Mouse (Mus musculus) heart, embryonic 16.5 days (tissue): ENCODE measurements at regions not wholly inside any gene's neighbourhood (a gene's known extent, or its start where the extent isn't known, plus 50 kb on each side); places are given as distances from the start of the nearest gene placed in this dataset.

Source experiments
- ATAC-seq: fragments of 200-750 bp; cut with Nextera tagmentation; replicated peaks from 2 replicates; pipeline ENCODE4 v1.8.0; 2017; ENCODE audit warnings: moderate number of reproducible peaks; ENCODE audit not compliant: insufficient read depth, low FRiP score; ENCODE audit errors: extremely low read depth
- H3K27ac ChIP-seq: fragments of 300-500 bp; sonication (generic); 2 replicates; pipeline ENCODE4 v1.5.1; 2014; ENCODE audit warnings: mild to moderate bottlenecking, low read length, control low read depth, moderate library complexity
- H3K27me3 ChIP-seq: fragments of 300-500 bp; sonication (generic); 2 replicates; pipeline ENCODE4 v1.6.1; 2014; ENCODE audit warnings: low read length, mixed read lengths; ENCODE audit not compliant: control insufficient read depth, insufficient read depth
- H3K36me3 ChIP-seq: fragments of 300-500 bp; sonication (generic); 2 replicates; pipeline ENCODE4 v1.6.1; 2014; ENCODE audit not compliant: control insufficient read depth, insufficient read depth
- H3K4me1 ChIP-seq: fragments of 300-500 bp; sonication (generic); 2 replicates; pipeline ENCODE4 v1.6.1; 2014; ENCODE audit warnings: low read length, mixed read lengths; ENCODE audit not compliant: control insufficient read depth, insufficient read depth
- H3K4me2 ChIP-seq: fragments of 300-500 bp; sonication (generic); 2 replicates; pipeline ENCODE4 v1.6.1; 2014; ENCODE audit warnings: low read depth, mild to moderate bottlenecking, control low read depth, low read length
- H3K4me3 ChIP-seq: fragments of 300-500 bp; sonication (generic); 2 replicates; pipeline ENCODE4 v1.5.1; 2014; ENCODE audit warnings: mild to moderate bottlenecking, control low read depth, low read length
- H3K9ac ChIP-seq: fragments of 300-500 bp; sonication (generic); 2 replicates; pipeline ENCODE4 v1.6.1; 2014; ENCODE audit warnings: low read length, control low read depth
- H3K9me3 ChIP-seq: fragments of 300-500 bp; sonication (generic); replicated peaks from 2 replicates; pipeline ENCODE4 v1.6.1; 2016; ENCODE audit warnings: low read length; ENCODE audit not compliant: control insufficient read depth
- WGBS: fragments of 180-500 bp; shearing (Covaris S2); extraction: QIAGEN DNeasy Blood & Tissue Kit; methylation state at CpG from one replicate; pipeline ENCODE4 v1.1.7; 2014; 5-methylcytosine and 5-hydroxymethylcytosine counted together

GRCm38 (mm10) chr13:37599679-37600078, 178.5 kb upstream of the Rreb1 start:
- Histone ChIP-seq H3K27ac (no peak overlapping the region), H3K36me3 (no peaks in the 10 kb centered on the region), H3K9ac (no peak overlapping the region), H3K9me3 (no peaks in the 10 kb centered on the region), H3K4me1 (peaks cover 34% of the 10 kb centered on the region), H3K27me3 (no peaks in the 10 kb centered on the region), H3K4me2 (no peak overlapping the region), H3K4me3 (no peak overlapping the region)
- no peak for ATAC-seq
- WGBS = 93% methylated on average over 1 of the region's 1 CpGs

GRCm38 (mm10) chr13:37600172-37600571, 178.0 kb upstream of the Rreb1 start:
- H3K9me3 ChIP-seq = no peaks in the 10 kb centered on the region
- WGBS = 88% methylated on average over 9 of the region's 9 CpGs
- H3K4me1 ChIP-seq = peaks cover 34% of the 10 kb centered on the region
- H3K4me3 ChIP-seq = no peak overlapping the region
- ATAC-seq = no peak
- H3K4me2 ChIP-seq = no peak overlapping the region
- no peaks in the 10 kb centered on the region for H3K27me3 ChIP-seq
- no peak overlapping the region for H3K9ac ChIP-seq
- no peak overlapping the region for H3K27ac ChIP-seq
- no peaks in the 10 kb centered on the region for H3K36me3 ChIP-seq

- Histone ChIP-seq H3K4me2 (no peak overlapping the region), H3K27me3 (no peaks in the 10 kb centered on the region), H3K36me3 (no peaks in the 10 kb centered on the region), H3K27ac (no peak overlapping the region), H3K4me1 (peaks cover 34% of the 10 kb centered on the region), H3K9me3 (no peaks in the 10 kb centered on the region), H3K4me3 (no peak overlapping the region), H3K9ac (no peak overlapping the region)
- ATAC-seq = no peak
- whole genome bisulfite sequencing = 62% methylated on average over 7 of the region's 7 CpGs
Measured at GRCm38 (mm10) chr13:37601068-37601467, 177.1 kb upstream of the Rreb1 start.

GRCm38 (mm10) chr13:37602256-37602655, 175.9 kb upstream of the Rreb1 start:
- Histone ChIP-seq H3K9ac (no peak overlapping the region), H3K27me3 (no peaks in the 10 kb centered on the region), H3K9me3 (no peaks in the 10 kb centered on the region), H3K36me3 (no peaks in the 10 kb centered on the region), H3K4me1 (peaks cover 34% of the 10 kb centered on the region), H3K27ac (peak overlapping the region; percentile 84), H3K4me2 (peak overlapping the region; percentile 1; the same call in 1 of the 2 replicates), H3K4me3 (no peak overlapping the region)
- 22% methylated on average over 4 of the region's 4 CpGs for WGBS
- peak; percentile 94 for ATAC-seq

GRCm38 (mm10) chr13:37603226-37603994, 174.8 kb upstream of the Rreb1 start:
- no peak overlapping the region for H3K27ac ChIP-seq
- H3K27me3 ChIP-seq = no peaks in the 10 kb centered on the region
- no peaks in the 10 kb centered on the region for H3K36me3 ChIP-seq
- 72% methylated on average over 8 of the region's 8 CpGs for WGBS
- no peak overlapping the region for H3K4me2 ChIP-seq
- H3K9me3 ChIP-seq = no peaks in the 10 kb centered on the region
- ATAC-seq = no peak
- peaks cover 31% of the 10 kb centered on the region for H3K4me1 ChIP-seq
- no peak overlapping the region for H3K4me3 ChIP-seq
- H3K9ac ChIP-seq = no peak overlapping the region

- WGBS = 85% methylated on average over 5 of the region's 5 CpGs
- Histone ChIP-seq H3K4me3 (no peak overlapping the region), H3K27ac (no peak overlapping the region), H3K4me2 (no peak overlapping the region), H3K36me3 (no peaks in the 10 kb centered on the region), H3K9ac (no peak overlapping the region), H3K4me1 (peaks cover 30% of the 10 kb centered on the region), H3K9me3 (no peaks in the 10 kb centered on the region), H3K27me3 (no peaks in the 10 kb centered on the region)
- ATAC-seq = no peak
Measured at GRCm38 (mm10) chr13:37606250-37606649, 171.9 kb upstream of the Rreb1 start.

- no peaks in the 10 kb centered on the region for H3K9me3 ChIP-seq
- WGBS = 78% methylated on average over 5 of the region's 5 CpGs
- H3K27me3 ChIP-seq = no peaks in the 10 kb centered on the region
- no peak overlapping the region for H3K27ac ChIP-seq
- H3K4me1 ChIP-seq = peaks cover 7% of the 10 kb centered on the region
- H3K4me3 ChIP-seq = no peak overlapping the region
- H3K9ac ChIP-seq = no peak overlapping the region
- no peaks in the 10 kb centered on the region for H3K36me3 ChIP-seq
- no peak overlapping the region for H3K4me2 ChIP-seq
- ATAC-seq = no peak
Measured at GRCm38 (mm10) chr13:37609085-37609484, 169.1 kb upstream of the Rreb1 start.

- no peak for ATAC-seq
- WGBS = 84% methylated on average over 3 of the region's 3 CpGs
- no peak overlapping the region for H3K4me2 ChIP-seq
- H3K9ac ChIP-seq = no peak overlapping the region
- no peaks in the 10 kb centered on the region for H3K9me3 ChIP-seq
- no peak overlapping the region for H3K27ac ChIP-seq
- H3K4me3 ChIP-seq = no peak overlapping the region
- no peaks in the 10 kb centered on the region for H3K27me3 ChIP-seq
- H3K4me1 ChIP-seq = no peaks in the 10 kb centered on the region
- H3K36me3 ChIP-seq = no peaks in the 10 kb centered on the region
Measured at GRCm38 (mm10) chr13:37611387-37611786, 166.8 kb upstream of the Rreb1 start.

- no peak for ATAC-seq
- Histone ChIP-seq H3K27ac (no peak overlapping the region), H3K4me3 (no peak overlapping the region), H3K36me3 (no peaks in the 10 kb centered on the region), H3K4me1 (peaks cover 19% of the 10 kb centered on the region), H3K9ac (no peak overlapping the region), H3K9me3 (no peaks in the 10 kb centered on the region), H3K4me2 (no peak overlapping the region), H3K27me3 (no peaks in the 10 kb centered on the region)
- 76% methylated on average over 4 of the region's 4 CpGs for WGBS
Measured at GRCm38 (mm10) chr13:37617015-37617414, 161.2 kb upstream of the Rreb1 start.
